Mouse (Mus musculus): Measurements from ENCODE around the gene Kndc1. TPM values are rescaled to one million over a fixed set of nuclear protein-coding genes. Genes with fewer than 3 reads are reported as not detected.

Kndc1 gene
- total RNA-seq, 2 experiments from 2014 or later, result 37.6 to 42.2 TPM

- intact Hi-C loops (cut with DNase I), result no loop called here
- DNase-seq (ENCODE audit: extremely low spot score in 1 of 2, low spot score in 2 of 2), result peak in 1 of 2 experiments; percentile 45
Observed at GRCm38 (mm10) chr7:139943674-139944281, 49.3 kb downstream of the Kndc1 start, which contains the start of gene Utf1. Gene Utf1, plus strand, starts transcription at chr7:139943789.

- intact Hi-C loops (cut with DNase I), result no loop called here
- no peak for DNase-seq (ENCODE audit: extremely low spot score in 1 of 2, low spot score in 2 of 2)
Observed at GRCm38 (mm10) chr7:139944291-139945240, 50.1 kb downstream of the Kndc1 start.

DNA sequence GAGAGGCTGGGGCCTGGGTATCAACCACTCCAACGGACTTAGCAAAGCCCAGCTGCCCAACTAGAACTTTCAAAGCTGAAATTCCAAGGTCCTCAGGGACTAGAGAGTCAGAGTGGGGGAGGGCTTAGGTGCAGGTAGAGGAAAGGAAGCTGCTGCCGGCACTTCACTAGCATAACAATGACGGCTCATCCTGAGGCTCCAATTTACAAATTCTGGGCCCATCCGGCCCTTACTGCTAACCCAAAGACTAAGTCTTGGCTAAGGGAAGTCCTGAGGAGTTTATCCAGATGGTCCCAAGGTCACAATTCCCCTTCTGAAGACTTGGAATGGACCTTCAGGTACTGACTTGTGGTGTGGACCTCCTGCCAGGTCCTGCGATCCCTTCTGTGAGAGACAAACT, 51.0 kb downstream of the Kndc1 start:
- intact Hi-C loops (cut with DNase I), result no loop called here
- DNase-seq (ENCODE audit: extremely low spot score in 1 of 2, low spot score in 2 of 2), result no peak

- intact Hi-C loops (cut with DNase I), result no loop called here
- DNase-seq (ENCODE audit: extremely low spot score in 1 of 2, low spot score in 2 of 2), result no peak
Observed at GRCm38 (mm10) chr7:139946032-139946431, 51.5 kb downstream of the Kndc1 start.

DNA sequence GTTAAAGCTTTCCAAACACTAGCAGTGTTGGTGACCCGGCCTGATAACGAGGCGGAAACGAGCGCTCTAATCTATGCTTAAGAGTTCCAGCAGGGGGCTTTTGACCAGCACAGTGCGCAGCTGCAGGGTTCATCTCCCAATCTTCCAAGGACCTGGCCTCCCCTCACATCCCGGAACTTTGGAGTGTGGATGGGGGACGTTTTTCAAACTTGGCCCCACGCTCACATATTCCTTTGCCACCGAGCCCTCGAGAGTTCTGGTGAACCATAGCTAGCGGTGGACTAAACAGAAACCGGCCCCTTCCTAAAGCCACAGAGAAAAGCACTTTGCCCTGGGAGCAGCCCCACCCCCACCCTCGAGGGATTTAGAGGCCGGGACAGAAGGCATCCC, 55.4 kb downstream of the Kndc1 start:
- peak; percentile 9 to 56 for DNase-seq (ENCODE audit: extremely low spot score in 1 of 2, low spot score in 2 of 2)
- intact Hi-C loops (cut with DNase I), result no loop called here

DNA sequence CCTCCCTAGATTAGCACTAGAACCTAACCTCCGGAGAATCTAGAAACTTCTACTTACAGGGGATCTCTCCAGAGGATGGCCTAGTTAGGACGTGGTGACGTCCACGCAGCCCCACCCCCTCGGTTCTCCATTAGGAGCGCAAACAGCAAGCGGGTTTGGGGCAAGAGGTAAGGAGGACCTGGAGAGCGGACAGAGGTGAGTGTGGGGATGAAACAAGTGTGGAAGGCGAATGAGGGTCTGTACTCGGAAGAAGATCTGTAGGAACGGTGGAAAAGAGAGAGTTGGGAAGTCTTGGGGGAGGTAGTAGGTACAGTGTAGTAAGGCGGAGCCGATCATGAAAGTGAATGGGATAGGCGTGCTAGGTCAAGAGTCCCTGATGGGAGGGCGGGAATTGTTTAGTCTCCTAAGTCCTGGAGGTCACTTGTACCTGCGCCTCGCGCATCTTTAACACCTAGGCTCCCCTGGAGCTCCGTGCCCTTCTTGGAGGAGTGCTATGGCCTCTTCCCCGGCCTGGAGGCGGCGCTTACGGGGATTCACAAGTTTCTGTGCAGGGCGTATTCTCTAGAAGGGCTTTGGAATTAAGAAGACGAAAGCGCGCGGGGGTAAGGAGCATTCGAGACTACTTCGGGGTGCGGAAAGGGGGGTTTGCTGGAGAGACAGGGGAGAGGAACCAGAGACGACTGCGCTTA, 55.9 kb downstream of the Kndc1 start:
- intact Hi-C loops (cut with DNase I), result no loop called here
- peak in 1 of 2 experiments; percentile 45 for DNase-seq (ENCODE audit: extremely low spot score in 1 of 2, low spot score in 2 of 2)

DNA sequence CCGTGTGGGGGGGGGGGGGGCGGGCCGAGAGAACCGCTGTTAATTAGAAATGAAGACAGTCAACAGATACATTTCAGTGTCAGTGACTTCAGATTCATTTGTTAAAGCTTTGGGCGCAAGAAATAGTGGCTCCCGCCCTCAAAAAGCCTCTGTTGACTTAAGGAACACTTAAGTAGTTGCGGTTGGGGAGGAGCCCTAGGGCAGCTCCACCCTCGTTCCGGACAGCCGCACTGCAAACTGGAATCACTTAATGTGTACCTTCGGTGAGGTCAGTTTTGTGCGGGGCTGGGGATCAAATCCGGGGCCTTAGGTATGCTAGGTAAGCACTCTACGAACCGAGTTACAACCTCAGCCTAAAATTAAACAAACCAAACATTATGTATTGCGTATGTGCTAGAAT, 56.6 kb downstream of the Kndc1 start:
- DNase-seq (ENCODE audit: extremely low spot score in 1 of 2, low spot score in 2 of 2), result no peak
- intact Hi-C loops (cut with DNase I), result no loop called here

DNA sequence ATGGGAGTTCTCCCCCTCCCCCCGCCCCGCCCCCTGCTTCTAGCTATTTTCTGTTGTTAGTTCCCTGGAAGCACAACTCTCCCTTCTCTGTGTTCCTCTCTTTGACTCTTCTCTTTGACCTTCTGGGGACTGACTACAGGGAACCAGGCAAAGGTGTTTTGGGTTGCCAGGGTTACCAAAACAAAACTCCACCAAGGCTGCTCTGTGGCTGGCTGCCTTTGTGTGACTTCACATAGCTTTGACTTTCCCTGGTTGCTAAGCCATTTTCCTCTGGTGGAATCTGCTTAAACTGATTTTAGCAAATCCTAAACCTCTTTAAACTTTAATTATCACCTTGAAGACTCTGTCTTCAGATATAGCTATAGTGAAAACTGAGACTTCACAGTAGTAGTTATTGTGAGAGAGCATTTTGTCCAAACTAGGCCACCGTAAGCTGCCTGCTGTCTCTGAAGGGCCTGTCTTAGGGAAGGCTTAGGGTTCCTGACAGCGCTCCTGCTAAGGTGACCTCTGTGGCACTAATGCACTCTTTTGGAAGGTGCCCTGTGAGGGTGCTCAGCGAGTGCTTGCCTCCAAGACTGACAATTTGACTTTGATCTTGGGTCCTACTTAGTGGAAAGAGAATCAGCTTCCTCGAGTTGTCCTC, 57.6 kb downstream of the Kndc1 start:
- intact Hi-C loops (cut with DNase I), result no loop called here
- no peak for DNase-seq (ENCODE audit: extremely low spot score in 1 of 2, low spot score in 2 of 2)

GRCm38 (mm10) chr7:139955505-139955904, 61.0 kb downstream of the Kndc1 start:
- DNase-seq (ENCODE audit: extremely low spot score in 1 of 2, low spot score in 2 of 2), result no peak
- intact Hi-C loops (cut with DNase I), result no loop called here

- intact Hi-C loops (cut with DNase I), result no loop called here
- DNase-seq (ENCODE audit: extremely low spot score in 1 of 2, low spot score in 2 of 2), result no peak
Observed at GRCm38 (mm10) chr7:139956658-139957057, 62.2 kb downstream of the Kndc1 start.

DNA sequence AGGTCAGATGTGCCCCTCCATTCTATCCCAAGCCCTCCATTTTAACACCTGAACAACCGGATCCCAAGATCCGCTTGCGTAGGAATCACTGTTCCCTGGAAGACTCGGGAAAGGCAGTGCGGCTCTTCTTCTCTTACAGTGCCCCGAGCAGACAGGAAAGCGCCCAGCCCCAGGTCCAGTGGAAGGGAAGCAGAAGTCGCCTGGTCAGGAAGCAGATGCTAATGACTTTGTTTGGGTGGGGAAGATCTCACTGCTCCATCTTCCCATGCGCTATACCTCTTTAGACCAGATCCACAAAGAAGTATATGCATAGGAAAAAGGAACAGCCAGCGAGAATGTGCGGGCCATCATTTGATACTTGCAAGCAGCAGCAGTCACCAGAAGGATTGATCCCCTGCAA, 62.9 kb downstream of the Kndc1 start:
- peak in 1 of 2 experiments; percentile 45 for DNase-seq (ENCODE audit: extremely low spot score in 1 of 2, low spot score in 2 of 2)
- intact Hi-C loops (cut with DNase I), result no loop called here

GRCm38 (mm10) chr7:139957958-139958357, 63.5 kb downstream of the Kndc1 start:
- DNase-seq (ENCODE audit: extremely low spot score in 1 of 2, low spot score in 2 of 2), result no peak
- intact Hi-C loops (cut with DNase I), result no loop called here

DNA sequence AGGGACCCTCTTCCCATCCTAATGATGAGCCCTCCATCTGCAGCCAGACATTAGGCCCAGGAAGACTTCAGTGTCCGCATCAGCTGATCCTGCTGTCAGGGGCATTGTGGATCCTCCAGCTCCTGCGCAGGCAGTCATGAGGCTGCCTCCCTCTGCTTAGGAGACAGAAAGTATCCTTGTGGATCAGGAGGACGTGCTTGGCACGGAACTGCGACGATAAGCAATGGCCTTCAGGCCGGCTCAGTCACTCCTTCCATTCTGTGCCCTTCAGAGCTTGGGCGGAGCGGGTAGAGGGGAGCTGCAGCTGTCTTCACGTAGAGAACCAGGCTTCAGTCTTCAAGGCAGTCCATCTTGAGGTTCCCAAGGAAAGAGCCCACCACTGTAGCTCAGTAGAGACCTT, 66.6 kb downstream of the Kndc1 start:
- intact Hi-C loops (cut with DNase I), result no loop called here
- DNase-seq (ENCODE audit: extremely low spot score in 1 of 2, low spot score in 2 of 2), result no peak

DNA sequence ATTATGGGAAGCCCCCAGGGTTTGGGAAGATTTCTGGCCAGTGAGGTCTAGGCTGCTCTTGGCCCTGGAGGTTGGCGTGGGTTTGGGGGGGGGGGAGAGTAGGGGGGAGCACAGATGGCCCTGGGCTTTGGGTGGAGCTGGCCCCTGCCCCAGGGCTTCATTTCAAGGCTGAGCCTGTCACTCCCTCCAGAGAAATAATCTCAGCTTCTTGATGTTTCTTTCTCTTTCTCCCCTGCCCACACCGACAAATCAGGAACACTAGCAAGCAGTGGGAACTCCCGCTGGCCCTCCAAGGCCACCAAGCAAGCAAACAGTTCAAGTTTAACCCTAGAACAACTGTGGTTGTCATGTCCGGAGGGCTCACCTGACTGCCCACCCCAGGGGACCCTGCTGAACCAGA, 69.3 kb downstream of the Kndc1 start:
- intact Hi-C loops (cut with DNase I), result no loop called here

DNA sequence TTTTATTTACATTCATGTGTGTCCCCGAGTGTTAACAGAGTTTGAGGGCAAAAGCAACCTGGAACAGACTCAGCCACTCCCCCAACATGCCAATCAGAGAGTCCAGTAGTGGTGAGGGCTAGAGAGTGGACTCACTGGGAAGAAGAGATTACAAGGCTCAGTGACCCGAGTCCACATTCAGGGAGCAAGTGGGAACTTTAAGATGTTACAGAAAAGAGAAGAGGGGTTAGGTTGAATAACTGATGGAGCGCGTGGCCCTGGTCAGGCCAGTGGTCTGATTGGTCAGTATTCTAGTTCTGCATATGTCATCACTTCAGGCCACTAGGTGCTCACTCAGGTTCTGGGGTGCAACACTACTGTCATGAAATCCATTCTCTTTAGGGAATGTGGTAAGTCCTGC, 72.7 kb downstream of the Kndc1 start:
- intact Hi-C loops (cut with DNase I), result no loop called here
- no peak for DNase-seq (ENCODE audit: extremely low spot score in 1 of 2, low spot score in 2 of 2)

More for the DNA sequence above, 69.3 kb downstream of the Kndc1 start:
- no peak for DNase-seq (ENCODE audit: extremely low spot score in 1 of 2, low spot score in 2 of 2)

DNA sequence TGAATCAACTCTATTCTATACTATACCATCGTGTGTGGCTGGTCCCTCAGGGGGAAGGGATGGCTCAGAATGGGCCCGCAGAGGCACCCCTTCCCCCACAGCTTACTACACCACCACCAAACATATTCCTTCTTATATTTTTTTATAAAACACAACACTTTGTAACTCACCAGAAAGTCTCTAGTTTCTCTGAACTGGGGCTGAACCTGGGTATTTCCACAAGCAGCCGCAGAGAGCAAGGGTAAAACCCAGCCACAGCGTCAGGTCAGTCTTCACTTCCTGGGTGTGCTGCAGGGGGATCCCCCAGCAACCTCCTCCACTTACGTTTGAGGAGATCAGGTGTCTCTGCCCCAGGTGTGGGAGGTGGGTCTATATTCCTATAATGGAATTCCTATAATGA, 73.9 kb downstream of the Kndc1 start:
- no peak for DNase-seq (ENCODE audit: extremely low spot score in 1 of 2, low spot score in 2 of 2)
- intact Hi-C loops (cut with DNase I), result loop anchor here (2.0 kb wide), 1 partner anchor 94 kb away; no protein-coding TSS in a partner anchor

DNA sequence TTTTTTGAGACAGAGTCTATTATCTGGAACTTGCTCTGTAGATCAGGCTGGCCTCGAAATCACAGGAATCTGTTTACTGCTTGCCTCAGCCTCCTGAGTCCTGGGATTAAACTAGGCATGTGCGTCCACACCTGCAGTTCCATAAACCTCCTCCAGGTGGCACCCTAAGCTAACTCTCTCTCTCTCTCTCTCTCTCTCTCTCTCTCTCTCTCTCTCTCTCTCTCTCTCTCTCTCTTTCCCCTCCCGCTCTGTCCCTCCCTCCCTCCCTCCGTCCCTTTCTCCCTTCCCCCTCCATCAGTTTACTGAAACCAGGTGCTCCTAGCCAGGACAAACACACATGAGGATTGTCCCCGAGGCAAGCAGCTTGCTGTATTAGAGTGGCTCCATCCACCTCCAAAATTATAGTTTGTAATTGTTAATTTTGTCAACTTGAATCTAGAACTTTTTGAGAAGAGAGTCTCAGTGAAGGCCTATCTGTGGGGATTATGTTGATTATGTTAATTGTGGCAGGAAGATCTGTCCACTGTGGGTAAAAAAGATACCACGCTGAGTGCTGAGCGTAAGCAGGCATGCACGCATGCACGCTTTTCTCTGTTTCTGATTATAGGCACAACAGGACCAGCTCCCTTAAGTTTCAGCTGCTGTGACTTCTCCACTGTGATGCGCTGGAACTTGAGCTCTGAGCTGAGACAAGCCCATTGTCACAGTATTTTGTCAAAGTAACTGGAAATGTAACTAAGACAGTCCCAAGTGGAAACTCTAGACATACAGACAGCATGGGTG, 75.0 kb downstream of the Kndc1 start:
- peak; percentile 82 to 86 for DNase-seq (ENCODE audit: extremely low spot score in 1 of 2, low spot score in 2 of 2)
- intact Hi-C loops (cut with DNase I), result loop anchor here (2.0 kb wide), 1 partner anchor 93 kb away; no protein-coding TSS in a partner anchor

DNA sequence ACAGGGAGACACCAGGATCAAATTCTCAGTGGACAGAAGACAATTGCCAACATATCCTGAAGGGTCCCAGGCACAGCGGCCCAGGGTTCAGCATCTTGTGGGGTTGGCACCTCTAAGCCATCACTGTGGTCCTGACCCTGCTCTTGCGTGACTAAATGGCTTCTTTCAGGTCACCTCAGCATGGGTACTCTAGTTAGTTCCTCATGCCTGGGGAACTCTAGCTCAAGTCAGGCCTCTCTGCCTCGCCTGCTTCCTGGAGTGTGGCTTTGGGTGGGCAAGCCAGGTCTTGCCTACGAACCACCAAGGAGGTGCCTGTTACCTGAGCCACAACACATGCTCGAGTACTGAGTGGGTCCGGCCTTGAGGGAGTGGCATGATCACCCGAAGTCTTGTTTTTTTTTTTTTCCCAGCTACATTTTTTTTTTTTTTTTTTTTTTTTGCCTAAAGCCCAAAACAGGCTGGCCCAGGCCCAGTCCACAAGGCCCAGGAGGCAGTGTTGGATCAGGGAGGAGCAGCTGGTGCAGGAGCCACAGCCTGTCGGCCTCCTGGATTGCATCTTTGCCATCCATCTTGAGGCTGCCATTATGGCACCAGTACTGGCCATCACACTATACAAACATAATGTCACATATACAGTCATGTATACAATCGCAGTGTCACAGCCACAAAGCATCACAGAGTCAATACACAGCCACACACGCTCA, 75.9 kb downstream of the Kndc1 start:
- intact Hi-C loops (cut with DNase I), result no loop called here
- DNase-seq (ENCODE audit: extremely low spot score in 1 of 2, low spot score in 2 of 2), result no peak
